Mouse (Mus musculus) thymus, adult 2 months (tissue): ENCODE results near the gene A230050P20Rik. TPM values are rescaled to one million over a fixed set of nuclear protein-coding genes. Genes with fewer than 3 reads are reported as not detected.

Experiments used
- DNase-seq: peaks from one replicate; pipeline ENCODE4 v3.0.0; 2021
- H3K27ac ChIP-seq: fragments of 200-500 bp; 2 replicates; pipeline ENCODE4 v1.5.1; 2012; ENCODE audit warnings: low read length, control low read depth; ENCODE audit not compliant: control insufficient read depth, insufficient read depth
- H3K27me3 ChIP-seq: fragments of 200-500 bp; 2 replicates; pipeline ENCODE4 v1.6.1; 2012; ENCODE audit warnings: mild to moderate bottlenecking, low read length, moderate library complexity, mixed read lengths; ENCODE audit not compliant: control insufficient read depth, insufficient read depth
- H3K36me3 ChIP-seq: fragments of 200-500 bp; 2 replicates; pipeline ENCODE4 v1.6.1; 2012; ENCODE audit warnings: mild to moderate bottlenecking, low read length, moderate library complexity; ENCODE audit not compliant: control insufficient read depth, insufficient read depth
- H3K4me1 ChIP-seq: fragments of 200-500 bp; replicated peaks from 2 replicates; pipeline ENCODE4 v1.6.1; 2012; ENCODE audit warnings: low read length; ENCODE audit not compliant: control insufficient read depth, insufficient read depth
- H3K4me3 ChIP-seq: fragments of 200-500 bp; 2 replicates; pipeline ENCODE4 v1.5.1; 2012; ENCODE audit warnings: mild to moderate bottlenecking, low read length, control low read depth, moderate library complexity; ENCODE audit not compliant: control insufficient read depth, insufficient read depth
- CTCF ChIP-seq: fragments of 200-500 bp; IDR thresholded peaks from 2 replicates; pipeline ENCODE4 v1.5.1; 2012; ENCODE audit warnings: mild to moderate bottlenecking, control low read depth, low read length, moderate library complexity, borderline replicate concordance; ENCODE audit not compliant: control insufficient read depth, poor library complexity, insufficient read depth; ENCODE audit errors: extremely low read depth
- POLR2A ChIP-seq: fragments of 200-500 bp; IDR thresholded peaks from 2 replicates; pipeline ENCODE4 v1.6.1; 2012; ENCODE audit warnings: mild to moderate bottlenecking, low read length, control low read depth, moderate library complexity; ENCODE audit not compliant: control insufficient read depth, poor library complexity, insufficient read depth; ENCODE audit errors: extremely low read depth
- WGBS: fragments of 180-500 bp; shearing (Covaris S2); methylation state at CpG from one replicate; pipeline ENCODE4 v1.1.7; 2018; 5-methylcytosine and 5-hydroxymethylcytosine counted together
- polyA plus RNA-seq: library from polyadenylated mRNA; depleted of rRNA; stranded (reverse); fragments of >200 nt; gene quantifications from 2 replicates; pipeline ENCODE4 v1.2.3, GENCODE M21; 2012

Gene A230050P20Rik
- polyA plus RNA-seq, 1 experiment: 103 TPM

- 94% methylated on average over 15 of the region's 15 CpGs for WGBS
- no peak overlapping the region for H3K27ac ChIP-seq
- H3K36me3 ChIP-seq: peaks cover 53% of the 10 kb centered on the region
- no peak for DNase-seq
- TF ChIP-seq CTCF (no peak), POLR2A (no peak)
- H3K4me3 ChIP-seq: no peak overlapping the region
- H3K4me1 ChIP-seq: peaks cover 9% of the 10 kb centered on the region
- H3K27me3 ChIP-seq: no peaks in the 10 kb centered on the region
Measured at GRCm38 (mm10) chr9:20894629-20895028, 26.2 kb downstream of the A230050P20Rik start.

GRCm38 (mm10) chr9:20895382-20895781, 26.9 kb downstream of the A230050P20Rik start:
- 98% methylated on average over 9 of the region's 9 CpGs for WGBS
- Histone ChIP-seq H3K4me1 (peaks cover 9% of the 10 kb centered on the region), H3K27me3 (no peaks in the 10 kb centered on the region), H3K4me3 (no peak overlapping the region), H3K36me3 (peaks cover 45% of the 10 kb centered on the region), H3K27ac (no peak overlapping the region)
- DNase-seq: no peak
- TF ChIP-seq POLR2A: no peak
- TF ChIP-seq CTCF: no peak

- peaks cover 12% of the 10 kb centered on the region for H3K4me1 ChIP-seq
- H3K4me3 ChIP-seq: peak overlapping the region; percentile 85
- no peaks in the 10 kb centered on the region for H3K27me3 ChIP-seq
- H3K27ac ChIP-seq: no peak overlapping the region
- H3K36me3 ChIP-seq: peaks cover 26% of the 10 kb centered on the region
- 3% methylated on average over 39 of the region's 39 CpGs for WGBS
- no peak for TF ChIP-seq POLR2A
- TF ChIP-seq CTCF: no peak
- DNase-seq: no peak
Measured at GRCm38 (mm10) chr9:20897736-20898510, 29.5 kb downstream of the A230050P20Rik start.

DNA sequence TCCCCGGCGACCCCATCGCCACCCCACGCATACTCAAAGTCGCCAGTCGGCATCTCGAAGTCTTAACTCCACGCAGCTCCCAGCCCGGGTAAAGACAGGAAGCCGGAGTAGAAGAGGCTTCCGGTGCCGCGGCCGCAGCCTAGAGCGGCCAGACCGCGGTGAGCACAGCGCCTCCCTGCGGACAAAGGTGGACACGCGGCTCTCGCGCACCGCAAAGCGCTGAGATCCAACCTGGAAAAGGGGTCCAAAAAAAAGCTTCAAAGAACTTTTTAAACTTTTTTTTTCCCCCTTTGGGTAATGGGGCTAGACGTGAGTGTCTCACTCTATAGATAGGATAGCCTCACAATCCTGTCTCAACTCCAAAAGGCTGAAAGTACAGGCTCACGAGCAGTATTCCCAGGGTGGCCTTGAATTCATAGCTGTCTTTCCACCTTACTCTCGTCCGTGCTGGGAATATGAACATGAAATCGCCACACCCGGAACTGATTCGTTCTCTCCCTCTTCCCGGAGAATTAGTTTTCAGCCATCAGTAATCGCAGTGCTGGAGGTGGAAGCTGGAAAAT, 30.1 kb downstream of the A230050P20Rik start, which contains the start of gene Eif3g:
TSS of gene Eif3g (minus strand) at position 113 of the 563 bp plus-strand sequence.
- WGBS: 8% methylated on average over 34 of the region's 34 CpGs
- peaks cover 25% of the 10 kb centered on the region for H3K36me3 ChIP-seq
- peak; percentile 65; the same call in 1 of the 2 replicates for TF ChIP-seq POLR2A
- peak; percentile 95 for TF ChIP-seq CTCF
- H3K27ac ChIP-seq: no peak within 1 kb of the TSS
- peaks cover 12% of the 10 kb centered on the region for H3K4me1 ChIP-seq
- peak within 1 kb of the TSS; percentile 85 for H3K4me3 ChIP-seq
- peak; percentile 83 for DNase-seq
- H3K27me3 ChIP-seq: no peaks in the 10 kb centered on the region

DNA sequence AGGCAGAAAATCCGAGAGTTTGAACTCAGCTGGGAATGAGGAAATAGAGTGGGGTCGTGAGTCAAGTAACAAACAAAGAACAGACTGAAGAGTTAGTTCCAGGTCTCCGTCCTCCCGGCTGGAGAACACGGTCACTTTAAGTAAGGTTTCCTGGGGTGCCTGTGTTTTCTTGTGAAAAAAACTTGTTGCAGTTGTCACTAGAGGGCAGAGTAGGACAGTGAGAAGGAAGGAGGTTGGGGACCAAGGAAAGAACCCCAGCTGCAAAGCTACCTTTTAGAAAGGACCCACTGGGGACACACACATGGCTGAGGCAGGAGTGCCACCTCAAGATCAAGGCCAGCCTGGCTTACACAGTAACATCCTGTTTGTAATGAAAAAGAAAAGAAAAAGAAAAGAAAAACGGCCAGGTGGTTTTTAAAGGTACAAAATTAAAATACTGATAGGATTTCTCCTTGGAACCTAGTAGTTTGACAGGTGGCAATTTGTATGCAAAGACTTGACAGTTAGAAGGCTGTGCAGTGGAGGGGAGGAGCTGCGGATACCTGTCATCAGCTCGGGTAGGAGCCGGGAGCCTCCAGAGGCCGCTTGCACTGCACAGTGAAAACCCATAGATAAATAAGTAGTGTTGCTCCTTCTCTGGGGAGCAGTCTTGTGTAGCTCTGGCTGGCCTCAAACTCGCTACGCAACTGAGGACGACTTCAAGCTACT, 33.2 kb downstream of the A230050P20Rik start:
- DNase-seq: peak; percentile 57
- H3K4me1 ChIP-seq: peaks cover 12% of the 10 kb centered on the region
- TF ChIP-seq CTCF (no peak), POLR2A (no peak)
- no peak overlapping the region for H3K4me3 ChIP-seq
- H3K36me3 ChIP-seq: peaks cover 7% of the 10 kb centered on the region
- no peaks in the 10 kb centered on the region for H3K27me3 ChIP-seq
- WGBS: 13% methylated on average over 13 of the region's 13 CpGs
- H3K27ac ChIP-seq: peak overlapping the region; percentile 14; the same call in 1 of the 2 replicates

DNA sequence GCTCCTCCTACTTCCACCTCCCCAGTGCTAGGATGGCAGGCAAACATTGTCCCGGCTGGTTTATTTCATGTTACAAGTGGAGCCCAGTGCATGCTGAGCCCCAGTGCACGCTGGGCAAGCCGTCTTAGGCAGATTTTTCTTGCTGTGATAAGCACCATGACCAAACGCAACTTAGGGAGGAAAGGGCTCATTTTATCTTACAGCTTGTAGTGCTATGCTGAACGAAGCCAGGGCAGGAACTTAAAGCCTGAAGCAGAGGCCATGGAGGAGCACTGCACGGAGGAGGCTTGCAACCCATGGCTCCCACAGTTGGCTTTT, 33.7 kb downstream of the A230050P20Rik start:
- WGBS: 63% methylated on average over 6 of the region's 6 CpGs
- H3K4me1 ChIP-seq: peaks cover 11% of the 10 kb centered on the region
- no peak for DNase-seq

More for the DNA sequence above, 33.7 kb downstream of the A230050P20Rik start:
- no peak for TF ChIP-seq POLR2A
- no peak for TF ChIP-seq CTCF
- Histone ChIP-seq H3K27ac (no peak overlapping the region; the same call in 1 of the 2 replicates), H3K4me3 (no peak overlapping the region), H3K27me3 (no peaks in the 10 kb centered on the region), H3K36me3 (peaks cover 12% of the 10 kb centered on the region)
